Mouse (Mus musculus) stomach, postnatal 0 days (tissue): ENCODE data around the gene Plin3.

Experiments
- CTCF ChIP-seq: IDR thresholded peaks from 2 replicates; pipeline ENCODE4 v1.5.1; 2016; ENCODE audit warnings: antibody characterized with exemption, low read depth, mild to moderate bottlenecking, moderate library complexity
- EP300 ChIP-seq: optimal IDR thresholded peaks from 2 replicates; pipeline ENCODE3; 2016; ENCODE audit warnings: antibody characterized with exemption

- no peak for TF ChIP-seq CTCF
- no peak for TF ChIP-seq EP300
Measured at GRCm38 (mm10) chr17:56233389-56233788, 59.3 kb downstream of the Plin3 start.
